Mouse (Mus musculus) cerebellum, adult 2 months (tissue): ENCODE data around the gene Slamf8.

Experiments
- CTCF ChIP-seq: fragments of 200-500 bp; IDR thresholded peaks from 2 replicates; pipeline ENCODE4 v1.5.1; 2011; ENCODE audit warnings: low read depth, mild to moderate bottlenecking, control low read depth, low read length, moderate library complexity, borderline replicate concordance; ENCODE audit not compliant: insufficient read depth
- POLR2A ChIP-seq: fragments of 200-500 bp; IDR thresholded peaks from 2 replicates; pipeline ENCODE4 v1.6.1; 2011; ENCODE audit warnings: low read length, control low read depth, borderline replicate concordance; ENCODE audit not compliant: insufficient read depth

DNA sequence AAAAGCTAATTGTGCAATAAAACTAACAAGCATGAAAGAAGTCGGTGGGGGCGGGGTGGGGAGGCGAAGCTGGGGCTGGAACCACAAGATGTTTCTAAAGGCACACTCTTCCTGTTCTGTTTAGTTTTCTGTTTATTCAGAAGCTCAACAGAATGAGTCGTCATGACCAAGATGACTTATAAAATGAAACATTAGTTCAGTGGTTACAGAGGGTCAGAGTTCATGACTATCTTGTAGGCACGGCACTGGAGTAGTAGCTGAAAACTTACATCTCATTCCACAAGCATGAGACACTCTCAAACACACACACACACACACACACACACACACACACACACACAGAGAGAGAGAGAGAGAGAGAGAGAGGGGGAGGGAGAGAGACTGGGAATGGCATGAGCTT is 45.9 kb upstream of the Slamf8 start:
- TF ChIP-seq POLR2A: no peak
- TF ChIP-seq CTCF: no peak
